Mouse (Mus musculus) R1 (cell line): ENCODE data around the gene Pls1.

Experiments
- DNase-seq: peaks from one replicate; pipeline ENCODE4 v3.0.0-alpha.2; 2018; ENCODE audit warnings: low read depth, low spot score

Gene Pls1

GRCm38 (mm10) chr9:95803783-95804182 lies 41.3 kb downstream of the Pls1 start:
- DNase-seq = no peak

- no peak for DNase-seq
Measured at GRCm38 (mm10) chr9:95801610-95802451, 43.3 kb downstream of the Pls1 start.

GRCm38 (mm10) chr9:95796323-95796722 lies 48.8 kb downstream of the Pls1 start:
- DNase-seq = peak; percentile 67

GRCm38 (mm10) chr9:95795844-95796243 lies 49.3 kb downstream of the Pls1 start:
- no peak for DNase-seq

- no peak for DNase-seq
Measured at GRCm38 (mm10) chr9:95795077-95795784, 49.9 kb downstream of the Pls1 start.

- no peak for DNase-seq
Measured at GRCm38 (mm10) chr9:95793986-95794744, 50.9 kb downstream of the Pls1 start.

- DNase-seq = no peak
Measured at GRCm38 (mm10) chr9:95784888-95785511, 60.1 kb downstream of the Pls1 start.

- peak; percentile 44 for DNase-seq
Measured at GRCm38 (mm10) chr9:95783646-95784293, 61.3 kb downstream of the Pls1 start.

- DNase-seq = no peak
Measured at GRCm38 (mm10) chr9:95771671-95772070, 73.4 kb downstream of the Pls1 start.

- no peak for DNase-seq
Measured at GRCm38 (mm10) chr9:95763218-95763617, 81.9 kb downstream of the Pls1 start.

GRCm38 (mm10) chr9:95762228-95762627 lies 82.9 kb downstream of the Pls1 start:
- no peak for DNase-seq

- no peak for DNase-seq
Measured at GRCm38 (mm10) chr9:95761381-95761780, 83.7 kb downstream of the Pls1 start.

- DNase-seq = peak; percentile 13
Measured at GRCm38 (mm10) chr9:95750746-95751145, 94.4 kb downstream of the Pls1 start.

- peak; percentile 85 for DNase-seq
Measured at GRCm38 (mm10) chr9:95750037-95750511, 95.0 kb downstream of the Pls1 start, which contains the start of gene Trpc1. Gene Trpc1 (minus strand): TSS chr9:95750375.

GRCm38 (mm10) chr9:95749461-95749928 lies 95.6 kb downstream of the Pls1 start:
- peak; percentile 59 for DNase-seq

GRCm38 (mm10) chr9:95747298-95747697 lies 97.8 kb downstream of the Pls1 start:
- no peak for DNase-seq

- DNase-seq = no peak
Measured at GRCm38 (mm10) chr9:95744845-95745613, 100.1 kb downstream of the Pls1 start.

- DNase-seq = no peak
Measured at GRCm38 (mm10) chr9:95736238-95736637, 108.9 kb downstream of the Pls1 start.

GRCm38 (mm10) chr9:95712574-95712973 lies 132.5 kb downstream of the Pls1 start:
- DNase-seq = no peak

- peak; percentile 85 for DNase-seq
Measured at GRCm38 (mm10) chr9:95708943-95709342, 136.2 kb downstream of the Pls1 start.
